Mouse (Mus musculus) megakaryocyte, adult 5-6 weeks (primary cell): ENCODE results near the gene Cep112. TPM values are rescaled to one million over a fixed set of nuclear protein-coding genes. Genes with fewer than 3 reads are reported as not detected.
A peak's percentile ranks its signal among the peaks of the same experiment; 100 is the strongest.
"Not testable (repeated sequence)": the region's sequence is repeated elsewhere in the genome, so short reads cannot be mapped to it uniquely, and the experiment has no call there.

Experiments
- ATAC-seq: 2 replicates; pipeline ENCODE4 v1.8.0; 2016; ENCODE audit warnings: mild to moderate bottlenecking, inconsistent platforms; ENCODE audit not compliant: poor library complexity, severe bottlenecking
- total RNA-seq, 2 experiments: library from RNA; stranded (forward) in 1 of 2; stranded (reverse) in 1 of 2; fragments of 153-499, 151-499 nt in 1 of 2; fragments of 221-1000, 200-1000 nt in 1 of 2; gene quantifications; 2 replicates each; pipeline versions ENCODE4 v1.2.3 to v1.2.4; 2015 to 2017

The Cep112 gene
- total RNA-seq, 2 experiments from 2014 or later = 0.07 to 1.6 TPM

- peak; percentile 56; the same call in 1 of the 2 replicates for ATAC-seq
These were observed 437.4 kb downstream of the Cep112 start for GRCm38 (mm10) chr11:108862360-108862759.

DNA sequence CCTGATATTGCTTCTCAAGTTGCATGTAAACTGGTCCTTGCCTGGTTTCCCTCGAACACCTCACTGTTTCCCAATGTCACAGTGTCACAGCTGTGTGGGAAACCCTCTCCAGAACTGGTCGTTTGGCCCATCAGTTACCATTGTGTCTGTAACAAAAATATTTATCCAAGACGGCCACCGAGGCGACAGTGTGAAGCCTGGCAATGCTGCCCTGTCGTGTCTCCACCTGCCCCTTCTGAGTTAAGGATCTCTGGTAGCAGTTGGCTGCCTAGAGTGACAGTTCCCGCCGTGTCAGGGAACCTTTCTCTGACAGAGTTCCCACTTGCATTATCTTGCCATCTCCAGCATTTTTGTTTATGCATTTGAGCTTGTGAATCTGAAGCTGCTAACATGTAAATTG lies 440.8 kb downstream of the Cep112 start:
- ATAC-seq = no peak

DNA sequence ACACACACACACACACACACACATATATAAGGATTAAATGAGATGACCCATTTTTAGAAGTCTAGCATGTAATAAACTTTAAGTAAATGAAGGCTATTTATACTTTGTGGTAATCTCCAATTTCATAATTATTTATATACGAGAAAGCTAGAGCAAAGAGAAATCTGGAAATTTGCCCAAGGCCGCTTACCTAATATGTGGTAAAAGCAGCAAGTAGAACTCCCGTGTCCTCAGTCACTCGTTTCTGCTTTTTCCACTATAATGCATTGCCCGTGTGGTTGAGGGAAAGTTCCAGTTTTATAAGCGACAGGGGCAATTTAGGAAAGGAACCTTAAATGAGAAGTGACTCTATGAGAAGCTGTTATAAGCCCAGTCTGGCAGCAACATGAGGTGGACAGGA lies 442.5 kb downstream of the Cep112 start:
- no peak for ATAC-seq

GRCm38 (mm10) chr11:108871284-108871683 lies 446.3 kb downstream of the Cep112 start:
- ATAC-seq = not testable (repeated sequence)

- ATAC-seq = no peak
These were observed 446.8 kb downstream of the Cep112 start for GRCm38 (mm10) chr11:108871748-108872147.

GRCm38 (mm10) chr11:108876633-108877205 lies 451.7 kb downstream of the Cep112 start:
- ATAC-seq = no peak

DNA sequence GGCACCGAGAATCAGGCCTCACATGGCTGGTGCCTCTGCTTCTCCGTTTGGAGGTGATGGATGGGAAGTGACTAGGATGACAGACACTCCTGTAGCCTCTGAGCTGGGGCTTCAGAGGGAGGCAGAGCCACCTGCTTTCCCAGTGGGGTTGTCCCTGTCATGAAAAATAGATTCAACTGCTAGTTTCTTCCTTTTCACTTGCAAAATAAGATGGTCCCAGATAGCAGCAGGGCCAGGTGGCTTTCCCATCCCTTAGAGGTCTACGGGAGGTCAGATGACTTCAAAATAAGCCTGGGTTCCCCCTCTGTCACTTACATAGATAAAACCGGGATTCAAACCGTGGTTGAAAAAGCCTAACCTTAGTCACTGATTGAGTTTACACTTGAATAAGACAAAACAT lies 452.5 kb downstream of the Cep112 start:
- no peak for ATAC-seq

DNA sequence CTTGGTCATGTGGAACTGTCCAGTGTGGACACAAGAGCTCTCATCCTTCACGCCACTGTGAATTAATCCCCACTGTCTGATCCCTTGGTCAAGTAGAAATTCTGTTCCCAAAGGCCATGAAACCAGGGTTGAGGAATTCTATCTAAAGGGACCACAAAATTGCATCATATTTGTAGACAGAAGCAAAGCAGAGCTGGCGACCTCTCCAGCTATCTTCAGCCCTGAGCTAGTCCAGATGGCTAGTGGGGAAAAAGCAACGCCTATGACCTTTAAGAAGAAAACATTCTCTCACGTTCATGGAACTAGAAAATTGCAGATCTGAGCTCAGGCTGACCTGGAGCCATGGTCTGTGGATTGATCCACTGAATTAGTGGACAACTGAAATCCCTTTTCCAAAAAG lies 455.6 kb downstream of the Cep112 start:
- no peak for ATAC-seq

DNA sequence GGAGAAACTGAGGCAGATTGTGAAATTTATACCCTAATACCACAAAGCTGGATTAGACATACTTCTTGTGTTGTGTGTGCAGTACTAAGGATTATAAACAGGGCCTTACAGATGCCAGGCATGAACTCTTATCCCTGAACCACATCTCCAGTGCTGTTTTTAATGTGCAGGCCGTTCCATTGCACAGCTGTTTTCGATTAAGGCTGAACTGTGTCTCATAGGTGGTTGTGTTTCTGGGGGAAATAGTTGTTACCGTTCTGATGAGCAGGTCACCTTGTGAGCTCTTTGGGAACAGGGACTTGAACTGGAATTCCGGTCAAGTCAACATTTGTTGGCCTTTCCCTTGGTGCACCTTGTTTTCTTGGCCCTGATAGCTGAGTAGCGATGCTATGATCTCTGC lies 456.7 kb downstream of the Cep112 start:
- ATAC-seq = no peak

DNA sequence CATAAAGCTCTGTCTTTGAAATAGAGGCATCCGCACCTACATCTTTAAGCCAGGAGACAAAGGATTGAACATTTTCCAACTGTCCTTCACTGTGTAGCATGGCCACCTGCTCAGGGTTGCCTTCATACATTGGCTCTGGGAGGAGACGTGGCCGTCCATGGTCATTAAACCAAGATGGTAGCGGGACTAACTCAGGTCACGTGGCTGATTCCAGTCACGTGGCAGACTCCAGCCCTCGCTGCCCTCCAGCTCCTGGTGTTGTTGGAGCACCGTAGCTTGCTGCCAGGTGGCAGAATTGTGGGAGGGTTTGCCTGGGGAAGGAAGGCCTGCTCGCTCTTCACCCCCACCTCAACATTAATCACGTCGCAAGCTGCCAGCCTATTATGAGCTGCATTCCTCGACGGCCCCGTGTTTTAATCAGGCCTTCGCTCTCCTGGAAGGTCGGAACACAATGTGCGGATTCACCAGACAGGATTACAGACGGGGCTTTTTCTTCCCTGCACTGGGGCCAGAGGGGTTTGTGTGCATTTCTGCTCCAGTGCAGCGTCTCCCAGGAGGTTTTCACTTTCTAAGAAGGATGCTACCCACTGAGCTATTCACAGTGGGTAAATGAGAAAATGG lies 460.4 kb downstream of the Cep112 start:
- no peak for ATAC-seq

DNA sequence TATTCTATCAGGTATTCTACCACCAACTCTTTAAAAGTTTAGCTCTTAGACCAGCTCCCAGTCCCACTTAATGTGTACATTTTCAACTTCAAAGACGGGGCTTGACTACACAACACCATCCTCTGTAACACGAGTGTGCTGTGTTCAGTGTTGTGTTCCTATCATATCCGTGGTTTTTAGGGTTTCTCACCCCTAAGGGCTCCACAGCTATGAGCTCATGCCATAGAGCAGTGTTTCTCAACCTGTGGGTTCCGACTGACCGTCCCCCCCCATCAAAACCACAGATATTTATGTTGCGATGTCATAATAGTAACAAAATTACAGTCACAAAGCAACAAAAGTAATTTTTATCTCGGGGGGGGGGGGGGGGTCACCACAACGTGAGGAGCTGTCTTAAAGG lies 461.1 kb downstream of the Cep112 start:
- ATAC-seq = peak; percentile 38

GRCm38 (mm10) chr11:108889121-108889520 lies 464.1 kb downstream of the Cep112 start:
- ATAC-seq = no peak

- ATAC-seq = no peak
These were observed 465.6 kb downstream of the Cep112 start for GRCm38 (mm10) chr11:108890544-108890943.

GRCm38 (mm10) chr11:108891111-108891870 lies 466.3 kb downstream of the Cep112 start:
- no peak for ATAC-seq

GRCm38 (mm10) chr11:108891871-108892380 lies 466.9 kb downstream of the Cep112 start:
- ATAC-seq = no peak

DNA sequence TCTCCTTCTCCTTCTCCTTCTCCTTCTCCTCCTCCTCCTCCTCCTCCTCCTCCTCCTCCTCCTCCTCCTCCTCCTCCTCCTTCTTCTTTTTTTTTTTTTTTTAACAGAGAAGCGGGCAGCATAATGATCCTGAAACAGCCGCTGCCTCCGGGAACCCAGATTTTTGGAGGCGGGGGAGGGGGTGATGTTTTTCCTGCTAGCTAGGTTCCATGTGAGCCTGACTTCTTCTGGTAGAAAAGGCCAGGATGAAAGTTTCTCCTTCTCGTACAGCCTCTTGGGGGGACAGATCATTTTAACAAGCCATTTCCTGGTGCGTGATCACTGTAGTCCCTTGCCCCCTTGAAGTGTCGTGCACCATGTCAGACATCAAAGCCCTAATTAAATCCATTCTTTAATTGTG lies 467.4 kb downstream of the Cep112 start:
- ATAC-seq = no peak

DNA sequence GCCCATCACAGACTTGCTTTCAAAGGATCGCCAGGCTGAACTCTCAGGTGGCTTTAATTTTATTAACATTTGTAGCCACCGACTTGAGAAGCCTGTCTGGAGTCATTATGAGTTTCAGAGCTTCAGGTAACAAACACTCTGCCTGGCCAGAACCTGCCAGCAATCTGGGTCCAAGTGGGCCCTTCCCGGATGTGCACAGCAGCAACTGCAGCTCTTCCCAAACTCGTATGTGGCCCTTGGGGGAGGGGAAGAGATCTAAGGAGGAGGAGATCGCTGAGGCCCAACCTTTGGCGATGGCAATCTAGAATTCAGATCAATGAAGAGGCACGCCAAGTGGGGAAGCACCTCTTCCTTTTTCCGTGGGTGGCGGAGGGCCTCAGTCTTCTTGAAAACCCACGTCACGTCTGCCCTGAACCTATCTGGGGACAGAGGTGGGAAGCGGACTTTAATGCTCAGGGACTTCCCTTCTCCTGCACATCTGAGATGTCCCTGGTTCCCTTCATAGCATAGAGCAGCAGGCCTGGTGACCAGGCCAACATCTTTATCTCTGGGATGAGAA lies 468.3 kb downstream of the Cep112 start:
- no peak for ATAC-seq

DNA sequence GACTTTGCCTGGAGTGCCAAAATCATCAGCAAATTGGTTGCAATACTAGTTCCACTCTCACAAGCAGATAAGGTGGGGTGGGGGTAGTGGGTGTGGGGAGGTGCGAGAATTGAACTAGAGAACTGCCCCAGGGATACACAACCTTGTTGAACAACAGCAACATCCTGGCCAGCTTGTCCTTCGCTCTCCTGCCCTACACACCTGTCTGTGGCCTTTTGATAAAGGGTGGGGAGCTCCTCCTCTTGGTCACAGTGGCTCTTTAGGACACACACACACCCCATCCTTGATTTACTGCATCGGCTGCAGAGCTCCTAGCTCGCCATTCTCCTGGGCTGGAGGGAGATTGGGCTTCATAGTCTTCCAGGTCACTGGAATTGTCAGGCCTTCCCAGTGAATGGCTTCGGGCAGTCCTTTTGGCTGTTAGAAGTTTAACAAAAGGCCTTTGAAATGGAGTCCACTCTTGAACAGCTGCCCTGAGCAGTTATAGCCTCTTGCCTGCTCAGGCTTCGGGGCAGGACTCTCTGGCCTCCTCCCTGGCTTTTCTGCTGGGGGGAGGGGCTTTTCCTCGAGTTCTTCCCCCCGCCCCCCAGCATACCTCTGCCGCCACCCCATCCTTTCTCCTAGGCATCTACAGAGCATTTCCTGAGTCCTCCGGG lies 469.0 kb downstream of the Cep112 start:
- ATAC-seq = no peak

- ATAC-seq = no peak
These were observed 472.0 kb downstream of the Cep112 start for GRCm38 (mm10) chr11:108897034-108897433.

DNA sequence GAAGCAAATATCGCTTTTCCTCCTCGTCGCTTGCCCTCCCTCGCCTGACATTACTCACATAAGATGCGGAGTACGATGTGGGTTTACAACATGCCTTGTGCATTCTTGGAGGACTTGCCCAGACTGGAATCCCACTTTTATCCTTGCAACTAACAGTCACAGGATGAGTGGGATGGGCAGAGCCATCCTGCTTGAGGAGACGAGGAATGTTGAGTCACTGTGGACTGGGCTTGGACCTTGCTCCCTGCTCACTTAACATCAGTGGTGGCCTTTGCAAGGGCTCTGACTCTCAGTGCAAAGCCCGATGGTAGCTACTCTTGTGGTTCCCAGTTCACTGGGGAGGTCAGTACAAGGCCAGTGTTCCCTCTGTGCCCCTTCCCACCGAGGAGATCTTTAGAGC lies 473.1 kb downstream of the Cep112 start:
- ATAC-seq = no peak

GRCm38 (mm10) chr11:108898483-108898882 lies 473.5 kb downstream of the Cep112 start:
- ATAC-seq = no peak
